Mouse (Mus musculus): Measurements from ENCODE around the gene Gpr183. TPM values are rescaled to one million over a fixed set of nuclear protein-coding genes. Genes with fewer than 3 reads are reported as not detected.
A peak's percentile ranks its signal among the peaks of the same experiment; 100 is the strongest.

Gene Gpr183
- polyA plus RNA-seq, 1 experiment from 2014 or later: 4.1 TPM

GRCm38 (mm10) chr14:121986028-121986427 lies 21.0 kb upstream of the Gpr183 start:
- Histone ChIP-seq H3K27me3 (no peaks in the 10 kb centered on the region), H3K36me3 (no peaks in the 10 kb centered on the region), H3K27ac (0 out of 2 replicates have a peak overlapping the region, but pooled peaks have one; percentile 52), H3K9ac (no peak overlapping the region), H3K4me3 (replicated peaks) (no peak overlapping the region), H3K4me1 (peaks cover 50% of the 10 kb centered on the region), H3K4me2 (no peak overlapping the region), H3K9me3 (replicated peaks) (no peaks in the 10 kb centered on the region)
- 81% methylated on average over 6 of the region's 6 CpGs for WGBS
- no peak for ATAC-seq (replicated peaks; ENCODE audit: low FRiP score)

DNA sequence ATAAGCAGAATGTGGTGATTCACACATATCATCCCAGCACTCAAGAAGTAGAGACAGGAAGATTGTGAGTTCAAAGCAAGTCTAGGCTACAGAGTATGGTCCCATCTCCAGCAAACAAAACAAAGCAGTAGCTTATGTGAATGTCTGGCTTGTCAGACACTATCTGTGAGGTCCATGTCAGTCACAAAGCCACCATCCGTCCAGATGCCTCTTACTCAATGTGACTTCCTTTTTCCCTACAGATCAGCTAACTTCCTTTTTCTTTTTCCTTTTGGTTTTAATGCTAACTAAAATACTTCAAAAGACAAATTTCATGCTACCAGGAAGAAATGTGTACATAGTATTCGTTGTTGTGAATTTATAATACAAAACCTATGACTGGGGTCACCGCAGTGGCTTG lies 20.5 kb upstream of the Gpr183 start:
- Histone ChIP-seq H3K4me2 (no peak overlapping the region), H3K9me3 (replicated peaks) (no peaks in the 10 kb centered on the region), H3K27me3 (no peaks in the 10 kb centered on the region), H3K9ac (no peak overlapping the region), H3K27ac (peak overlapping the region; percentile 52; the same call in 1 of the 2 replicates), H3K36me3 (no peaks in the 10 kb centered on the region), H3K4me3 (replicated peaks) (no peak overlapping the region), H3K4me1 (peaks cover 50% of the 10 kb centered on the region)
- ATAC-seq (replicated peaks; ENCODE audit: low FRiP score): no peak
- 80% methylated on average over 3 of the region's 3 CpGs for WGBS

- ATAC-seq (replicated peaks; ENCODE audit: low FRiP score): peak; percentile 88
- H3K9ac ChIP-seq: no peak overlapping the region
- H3K4me3 ChIP-seq (replicated peaks): no peak overlapping the region
- peak overlapping the region; percentile 88 for H3K27ac ChIP-seq
- WGBS: 31% methylated on average over 8 of the region's 8 CpGs
- no peaks in the 10 kb centered on the region for H3K27me3 ChIP-seq
- peaks cover 33% of the 10 kb centered on the region for H3K4me1 ChIP-seq
- H3K9me3 ChIP-seq (replicated peaks): no peaks in the 10 kb centered on the region
- peak overlapping the region; percentile 28; the same call in 1 of the 2 replicates for H3K4me2 ChIP-seq
- H3K36me3 ChIP-seq: no peaks in the 10 kb centered on the region; the same call in 1 of the 2 replicates
Observed at GRCm38 (mm10) chr14:121983009-121983933, 18.3 kb upstream of the Gpr183 start.

- no peaks in the 10 kb centered on the region for H3K27me3 ChIP-seq
- no peaks in the 10 kb centered on the region for H3K9me3 ChIP-seq (replicated peaks)
- no peak overlapping the region for H3K4me3 ChIP-seq (replicated peaks)
- H3K4me2 ChIP-seq: no peak overlapping the region
- peaks cover 23% of the 10 kb centered on the region for H3K4me1 ChIP-seq
- no peaks in the 10 kb centered on the region; the same call in 1 of the 2 replicates for H3K36me3 ChIP-seq
- H3K9ac ChIP-seq: no peak overlapping the region
- no peak overlapping the region for H3K27ac ChIP-seq
- 84% methylated on average over 1 of the region's 1 CpGs for WGBS
- no peak for ATAC-seq (replicated peaks; ENCODE audit: low FRiP score)
Observed at GRCm38 (mm10) chr14:121981531-121981930, 16.5 kb upstream of the Gpr183 start.

- no peak overlapping the region for H3K27ac ChIP-seq
- peaks cover 10% of the 10 kb centered on the region for H3K36me3 ChIP-seq
- H3K9me3 ChIP-seq (replicated peaks): no peaks in the 10 kb centered on the region
- no peaks in the 10 kb centered on the region for H3K4me1 ChIP-seq
- H3K4me2 ChIP-seq: no peak overlapping the region
- no peak overlapping the region for H3K4me3 ChIP-seq (replicated peaks)
- ATAC-seq (replicated peaks; ENCODE audit: low FRiP score): no peak
- H3K27me3 ChIP-seq: no peaks in the 10 kb centered on the region
- H3K9ac ChIP-seq: no peak overlapping the region
- WGBS: 91% methylated on average over 10 of the region's 10 CpGs
Observed at GRCm38 (mm10) chr14:121973114-121973513, 8.1 kb upstream of the Gpr183 start.

DNA sequence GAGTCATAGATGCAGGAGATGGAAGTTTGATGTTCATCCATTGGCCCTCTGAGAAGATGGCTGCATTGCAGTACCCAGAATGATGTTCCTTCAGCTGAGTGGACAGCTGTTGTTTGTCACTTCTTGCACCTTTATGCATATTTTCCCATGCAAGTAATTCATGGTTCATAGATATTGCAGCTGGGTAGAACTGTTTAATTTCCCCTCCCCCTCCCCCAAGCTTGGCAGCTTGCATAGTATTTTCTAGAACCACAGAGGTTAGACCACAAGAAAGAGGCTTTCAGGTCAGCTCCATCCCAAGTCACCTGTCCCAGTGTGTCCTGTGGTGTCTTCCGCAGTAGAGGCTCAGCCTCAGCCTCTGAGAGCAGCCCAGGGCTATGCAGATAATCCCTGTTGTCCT lies 5.4 kb upstream of the Gpr183 start:
- Histone ChIP-seq H3K27ac (no peak overlapping the region), H3K9me3 (replicated peaks) (no peaks in the 10 kb centered on the region), H3K4me2 (no peak overlapping the region), H3K4me3 (replicated peaks) (no peak overlapping the region), H3K36me3 (peaks cover 6% of the 10 kb centered on the region), H3K27me3 (no peaks in the 10 kb centered on the region), H3K4me1 (no peaks in the 10 kb centered on the region), H3K9ac (no peak overlapping the region)
- WGBS: 100% methylated on average over 1 of the region's 1 CpGs
- no peak for ATAC-seq (replicated peaks; ENCODE audit: low FRiP score)

- Histone ChIP-seq H3K9ac (no peak overlapping the region), H3K27me3 (no peaks in the 10 kb centered on the region), H3K4me3 (replicated peaks) (no peak overlapping the region), H3K27ac (no peak overlapping the region), H3K4me2 (no peak overlapping the region), H3K4me1 (peaks cover 19% of the 10 kb centered on the region), H3K36me3 (no peaks in the 10 kb centered on the region), H3K9me3 (replicated peaks) (no peaks in the 10 kb centered on the region)
- WGBS: 87% methylated on average over 4 of the region's 4 CpGs
- ATAC-seq (replicated peaks; ENCODE audit: low FRiP score): no peak
Observed at GRCm38 (mm10) chr14:121967095-121967494, 2.1 kb upstream of the Gpr183 start.

DNA sequence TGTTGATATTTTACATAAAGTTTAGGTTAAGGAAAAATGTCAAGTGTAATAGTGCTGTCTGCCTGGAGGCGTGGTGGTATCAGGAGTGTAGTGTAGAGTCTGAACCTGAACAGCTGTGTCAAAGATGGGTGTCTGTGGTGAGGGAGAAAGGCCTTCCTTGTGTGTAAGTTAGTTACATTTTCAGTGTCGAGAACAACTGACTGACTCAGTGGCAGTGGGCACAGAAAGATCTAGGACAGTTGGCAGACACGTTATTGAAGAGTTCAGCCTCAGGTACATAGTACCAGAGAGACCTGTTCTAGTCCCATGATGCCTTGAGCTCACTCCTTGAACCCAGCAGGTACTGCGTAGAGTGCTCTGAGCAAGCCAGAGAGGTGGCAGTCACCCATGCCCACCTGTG lies 466 bp upstream of the Gpr183 start:
- WGBS: 87% methylated on average over 4 of the region's 4 CpGs
- Histone ChIP-seq H3K27me3 (no peaks in the 10 kb centered on the region), H3K27ac (no peak overlapping the region), H3K9me3 (replicated peaks) (no peaks in the 10 kb centered on the region), H3K4me1 (peaks cover 30% of the 10 kb centered on the region), H3K4me3 (replicated peaks) (no peak overlapping the region), H3K4me2 (no peak overlapping the region), H3K9ac (no peak overlapping the region), H3K36me3 (no peaks in the 10 kb centered on the region)
- no peak for ATAC-seq (replicated peaks; ENCODE audit: low FRiP score)

GRCm38 (mm10) chr14:121963942-121964335 lies 1.1 kb downstream of the Gpr183 start:
- WGBS: 32% methylated on average over 4 of the region's 4 CpGs
- no peak for ATAC-seq (replicated peaks; ENCODE audit: low FRiP score)
- no peak overlapping the region for H3K9ac ChIP-seq
- H3K9me3 ChIP-seq (replicated peaks): no peaks in the 10 kb centered on the region
- peaks cover 34% of the 10 kb centered on the region for H3K4me1 ChIP-seq
- peak overlapping the region; percentile 23 for H3K4me3 ChIP-seq (replicated peaks)
- peak overlapping the region; percentile 9 for H3K4me2 ChIP-seq
- H3K27me3 ChIP-seq: no peaks in the 10 kb centered on the region
- peak overlapping the region; percentile 51; the same call in 1 of the 2 replicates for H3K27ac ChIP-seq
- H3K36me3 ChIP-seq: no peaks in the 10 kb centered on the region

DNA sequence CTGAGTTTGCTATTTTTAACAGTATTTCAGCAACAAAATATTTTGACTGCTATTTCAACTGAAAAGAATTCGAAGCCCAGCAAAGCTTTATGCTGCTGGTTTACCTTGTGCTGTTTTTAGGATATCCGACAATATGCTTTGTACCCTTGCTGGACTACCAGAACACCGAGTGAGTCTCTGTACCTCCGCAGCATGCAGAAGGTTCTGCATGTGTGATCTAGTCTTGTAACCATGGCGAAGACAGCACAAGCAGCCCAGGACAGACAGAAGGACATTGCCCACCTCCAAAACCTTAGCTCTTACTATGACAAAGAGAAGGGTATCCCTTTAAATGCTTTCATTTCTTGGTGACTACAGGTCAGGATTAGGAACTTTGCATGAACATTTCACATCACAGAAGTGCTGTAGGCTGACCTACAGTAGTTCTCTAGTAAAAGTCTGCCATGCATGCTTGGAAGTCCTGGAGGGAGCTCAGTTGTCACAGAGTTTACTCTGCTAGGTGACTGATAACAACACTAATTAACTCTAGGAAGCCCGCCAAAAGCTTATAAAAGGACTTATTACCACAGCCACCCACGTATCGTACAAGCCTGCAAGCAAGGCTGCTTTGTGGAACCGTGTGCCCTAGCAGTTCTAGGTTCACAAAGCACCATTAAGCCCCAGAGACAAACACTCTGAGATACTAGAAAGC lies 1.6 kb downstream of the Gpr183 start:
- 0 out of 2 replicates have a peak, but pooled peaks have one; percentile 28 for ATAC-seq (replicated peaks; ENCODE audit: low FRiP score)
- peak overlapping the region; percentile 9 for H3K4me2 ChIP-seq
- H3K27me3 ChIP-seq: no peaks in the 10 kb centered on the region
- no peaks in the 10 kb centered on the region for H3K36me3 ChIP-seq
- no peak overlapping the region for H3K9ac ChIP-seq
- 51% methylated on average over 9 of the region's 9 CpGs for WGBS
- peak overlapping the region; percentile 61; the same call in 1 of the 2 replicates for H3K27ac ChIP-seq
- peak overlapping the region; percentile 23 for H3K4me3 ChIP-seq (replicated peaks)
- peaks cover 39% of the 10 kb centered on the region for H3K4me1 ChIP-seq
- no peaks in the 10 kb centered on the region for H3K9me3 ChIP-seq (replicated peaks)

- Histone ChIP-seq H3K9me3 (replicated peaks) (no peaks in the 10 kb centered on the region), H3K27me3 (no peaks in the 10 kb centered on the region), H3K36me3 (no peaks in the 10 kb centered on the region), H3K4me2 (no peak overlapping the region; the same call in 1 of the 2 replicates), H3K27ac (peak overlapping the region; percentile 61), H3K4me1 (peaks cover 39% of the 10 kb centered on the region), H3K9ac (no peak overlapping the region), H3K4me3 (replicated peaks) (no peak overlapping the region)
- no peak; the same call in 1 of the 2 replicates for ATAC-seq (replicated peaks; ENCODE audit: low FRiP score)
- 42% methylated on average over 14 of the region's 14 CpGs for WGBS
Observed at GRCm38 (mm10) chr14:121962128-121962890, 2.7 kb downstream of the Gpr183 start.
